Mouse (Mus musculus) testis, adult 2 months (tissue): Measurements from ENCODE around the gene Mtrf1. TPM values are rescaled to one million over a fixed set of nuclear protein-coding genes. Genes with fewer than 3 reads are reported as not detected.
"Not testable (repeated sequence)": the region's sequence is repeated elsewhere in the genome, so short reads cannot be mapped to it uniquely, and the experiment has no call there.

Source experiments
- H3K27ac ChIP-seq: fragments of 200-500 bp; 2 replicates; pipeline ENCODE4 v1.5.1; 2012; ENCODE audit warnings: low read depth, low read length; ENCODE audit not compliant: control insufficient read depth, insufficient read depth
- H3K27me3 ChIP-seq: fragments of 200-500 bp; 2 replicates; pipeline ENCODE4 v1.6.1; 2012; ENCODE audit warnings: mild to moderate bottlenecking, low read length, moderate library complexity; ENCODE audit not compliant: control insufficient read depth, insufficient read depth
- H3K36me3 ChIP-seq: fragments of 200-500 bp; 2 replicates; pipeline ENCODE4 v1.6.1; 2012; ENCODE audit warnings: mild to moderate bottlenecking, low read length; ENCODE audit not compliant: control insufficient read depth, insufficient read depth
- H3K4me1 ChIP-seq: fragments of 200-500 bp; 2 replicates; pipeline ENCODE4 v1.6.1; 2012; ENCODE audit warnings: low read length; ENCODE audit not compliant: control insufficient read depth, insufficient read depth
- H3K4me3 ChIP-seq: fragments of 200-500 bp; 2 replicates; pipeline ENCODE4 v1.5.1; 2012; ENCODE audit warnings: low read depth, mild to moderate bottlenecking, low read length, moderate library complexity, mixed read lengths; ENCODE audit not compliant: control insufficient read depth
- CTCF ChIP-seq: fragments of 200-500 bp; IDR thresholded peaks from 2 replicates; pipeline ENCODE4 v1.5.1; 2012; ENCODE audit warnings: low read depth, mild to moderate bottlenecking, inconsistent platforms, low read length, moderate library complexity; ENCODE audit not compliant: control insufficient read depth, insufficient read depth, insufficient replicate concordance
- POLR2A ChIP-seq: fragments of 200-500 bp; IDR thresholded peaks from 2 replicates; pipeline ENCODE4 v1.6.1; 2012; ENCODE audit warnings: low read depth, mild to moderate bottlenecking, inconsistent platforms, low read length, moderate library complexity; ENCODE audit not compliant: control insufficient read depth
- polyA plus RNA-seq: library from polyadenylated mRNA; depleted of rRNA; stranded (reverse); fragments of >200 nt; gene quantifications from 2 replicates; pipeline ENCODE4 v1.2.3, GENCODE M21; 2012; rRNA removed

Gene Mtrf1
- polyA plus RNA-seq, 1 experiment, result 3.5 TPM

GRCm38 (mm10) chr14:79445055-79445620 is 47.6 kb downstream of the Mtrf1 start:
- Histone ChIP-seq H3K4me1 (no peaks in the 10 kb centered on the region), H3K27ac (no peak overlapping the region), H3K36me3 (no peaks in the 10 kb centered on the region), H3K4me3 (peak overlapping the region; percentile 44; the same call in 1 of the 2 replicates), H3K27me3 (no peaks in the 10 kb centered on the region)
- TF ChIP-seq CTCF, result no peak
- TF ChIP-seq POLR2A, result no peak

GRCm38 (mm10) chr14:79451681-79452590 is 54.4 kb downstream of the Mtrf1 start, which contains the start of gene Kbtbd6:
TSS of gene Kbtbd6 (plus strand) at chr14:79451835.
- H3K27me3 ChIP-seq, result not testable (repeated sequence)
- peak within 1 kb of the TSS; percentile 90 for H3K27ac ChIP-seq

DNA sequence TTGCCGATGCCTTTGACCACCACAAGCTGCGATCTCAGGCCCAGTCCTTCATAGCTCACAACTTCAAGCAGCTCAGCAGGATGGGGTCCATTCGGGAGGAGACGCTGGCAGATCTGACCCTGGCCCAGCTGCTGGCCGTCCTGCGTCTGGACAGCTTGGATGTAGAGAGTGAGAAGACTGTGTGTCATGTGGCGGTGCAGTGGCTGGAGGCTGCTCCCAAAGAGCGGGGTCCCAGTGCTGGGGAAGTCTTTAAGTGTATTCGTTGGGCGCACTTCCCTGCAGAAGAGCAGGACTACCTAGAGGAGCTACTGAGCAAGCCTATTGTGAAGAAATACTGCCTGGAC is 55.0 kb downstream of the Mtrf1 start:
- H3K27me3 ChIP-seq, H3K4me1 ChIP-seq, H3K36me3 ChIP-seq: not testable (repeated sequence)
- 0 out of 2 replicates have a peak overlapping the region, but pooled peaks have one; percentile 36 for H3K27ac ChIP-seq
- H3K4me3 ChIP-seq, result peak overlapping the region; percentile 78

More at GRCm38 (mm10) chr14:79451681-79452590, 54.4 kb downstream of the Mtrf1 start, which contains the start of gene Kbtbd6:
- H3K4me1 ChIP-seq, H3K36me3 ChIP-seq: not testable (repeated sequence)
- H3K4me3 ChIP-seq, result peak within 1 kb of the TSS; percentile 89
- TF ChIP-seq POLR2A, result peak; percentile 100

- H3K27ac ChIP-seq, result no peak overlapping the region
- no peaks in the 10 kb centered on the region; the same call in 1 of the 2 replicates for H3K36me3 ChIP-seq
- TF ChIP-seq POLR2A (no peak), CTCF (no peak)
- H3K27me3 ChIP-seq, result no peaks in the 10 kb centered on the region
- no peak overlapping the region for H3K4me3 ChIP-seq
- H3K4me1 ChIP-seq, result no peaks in the 10 kb centered on the region
Observed at GRCm38 (mm10) chr14:79460401-79460800, 62.8 kb downstream of the Mtrf1 start.

GRCm38 (mm10) chr14:79460988-79461387 is 63.4 kb downstream of the Mtrf1 start:
- Histone ChIP-seq H3K36me3 (no peaks in the 10 kb centered on the region; the same call in 1 of the 2 replicates), H3K4me3 (no peak overlapping the region), H3K27ac (no peak overlapping the region), H3K4me1 (no peaks in the 10 kb centered on the region), H3K27me3 (no peaks in the 10 kb centered on the region)
- TF ChIP-seq POLR2A (no peak), CTCF (no peak)

- no peaks in the 10 kb centered on the region for H3K27me3 ChIP-seq
- no peak overlapping the region for H3K4me3 ChIP-seq
- H3K36me3 ChIP-seq, result peaks cover 4% of the 10 kb centered on the region
- no peaks in the 10 kb centered on the region for H3K4me1 ChIP-seq
- no peak overlapping the region for H3K27ac ChIP-seq
- TF ChIP-seq POLR2A (no peak), CTCF (no peak)
Observed at GRCm38 (mm10) chr14:79465623-79466022, 68.1 kb downstream of the Mtrf1 start.

- Histone ChIP-seq H3K27ac (no peak overlapping the region), H3K4me3 (no peak overlapping the region), H3K27me3 (no peaks in the 10 kb centered on the region), H3K36me3 (peaks cover 6% of the 10 kb centered on the region), H3K4me1 (no peaks in the 10 kb centered on the region)
- TF ChIP-seq POLR2A (no peak), CTCF (peak; percentile 9; the same call in 1 of the 2 replicates)
Observed at GRCm38 (mm10) chr14:79467621-79468020, 70.0 kb downstream of the Mtrf1 start.

Other genes with a start within 250 kb of the Mtrf1 start
- 0.68 and 0.70 TPM in 2 replicates for gene Zfp957, start 150.4 kb upstream of the Mtrf1 start, polyA plus RNA-seq
- 24.0 and 26.5 TPM in 2 replicates for gene Rgcc, start 96.1 kb upstream of the Mtrf1 start, polyA plus RNA-seq
- gene Naa16, start 7.0 kb upstream of the Mtrf1 start, polyA plus RNA-seq, result 1.7 and 2.1 TPM in 2 replicates
- 8.4 and 8.8 TPM in 2 replicates for gene Kbtbd7, start 28.7 kb downstream of the Mtrf1 start, polyA plus RNA-seq
- gene Kbtbd6, start 54.1 kb downstream of the Mtrf1 start, polyA plus RNA-seq, result 28.5 and 30.0 TPM in 2 replicates
- 3.2 and 3.9 TPM in 2 replicates for gene Elf1, start 83.4 kb downstream of the Mtrf1 start, polyA plus RNA-seq
- gene Wbp4, start 83.7 kb downstream of the Mtrf1 start, polyA plus RNA-seq, result 11.2 and 11.7 TPM in 2 replicates
- gene Sugt1, start 189.9 kb downstream of the Mtrf1 start, polyA plus RNA-seq, result 21.0 and 31.6 TPM in 2 replicates